Mouse (Mus musculus) E14TG2a.4 (cell line): ENCODE measurements around the gene Tmem26.

Source experiments
- H3K27me3 ChIP-seq: 2 replicates; pipeline ENCODE4 v1.6.1; 2014; ENCODE audit warnings: low read length, control low read depth; ENCODE audit not compliant: insufficient read depth
- H3K36me3 ChIP-seq: 2 replicates; pipeline ENCODE4 v1.6.1; 2014; ENCODE audit warnings: low read length, control low read depth; ENCODE audit not compliant: insufficient read depth
- H3K4me1 ChIP-seq: replicated peaks from 2 replicates; pipeline ENCODE4 v1.6.1; 2014; ENCODE audit warnings: low read depth, low read length, control low read depth
- H3K4me3 ChIP-seq: replicated peaks from 2 replicates; pipeline ENCODE4 v1.5.1; 2014; ENCODE audit warnings: mild to moderate bottlenecking, low read length
- H3K9me3 ChIP-seq: 2 replicates; pipeline ENCODE4 v1.6.1; 2014; ENCODE audit warnings: low read length, control low read depth
- CTCF ChIP-seq: conservative IDR thresholded peaks from 2 replicates; pipeline ENCODE4 v1.5.1; 2014; ENCODE audit warnings: low read length
- NANOG ChIP-seq: IDR thresholded peaks from 2 replicates; pipeline ENCODE4 v1.6.1; 2014; ENCODE audit warnings: borderline replicate concordance, low read length, mixed read lengths
- POU5F1 ChIP-seq: IDR thresholded peaks from 2 replicates; pipeline ENCODE4 v1.6.1; 2014; ENCODE audit warnings: low read length, borderline replicate concordance

The Tmem26 gene

DNA sequence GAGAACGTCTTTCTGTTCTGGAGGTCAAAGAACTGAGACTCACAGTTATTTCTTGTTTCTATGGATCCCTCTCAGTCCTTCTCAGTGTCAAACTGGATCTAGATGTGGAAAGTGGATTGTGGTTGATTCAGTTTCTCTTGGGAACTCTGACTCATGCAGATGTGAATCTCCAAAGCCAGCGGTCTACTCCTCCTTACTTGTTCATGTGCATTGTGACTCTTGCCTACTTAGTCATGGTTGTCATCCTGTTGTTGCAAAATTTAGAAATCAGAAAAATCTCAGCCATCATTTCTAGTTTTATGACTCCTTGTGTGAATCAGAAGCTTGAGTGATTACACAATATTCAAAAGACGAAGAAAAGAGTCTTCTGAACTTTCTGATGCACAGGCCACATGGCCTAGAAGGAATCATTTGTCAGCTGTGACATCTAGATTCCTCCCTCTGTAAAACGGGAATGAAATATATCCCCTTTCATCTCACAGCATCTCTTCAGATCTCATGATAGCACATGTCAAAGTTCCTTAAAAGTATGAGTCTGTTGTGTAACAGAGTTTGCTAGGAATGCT is 17.9 kb upstream of the Tmem26 start:
- no peak for TF ChIP-seq POU5F1
- TF ChIP-seq CTCF, result no peak
- no peak for TF ChIP-seq NANOG
- Histone ChIP-seq H3K4me3 (no peak overlapping the region), H3K9me3 (no peaks in the 10 kb centered on the region), H3K36me3 (no peaks in the 10 kb centered on the region), H3K4me1 (0 out of 2 replicates have a peak, but pooled peaks cover 5% of the 10 kb centered on the region), H3K27me3 (no peaks in the 10 kb centered on the region)

DNA sequence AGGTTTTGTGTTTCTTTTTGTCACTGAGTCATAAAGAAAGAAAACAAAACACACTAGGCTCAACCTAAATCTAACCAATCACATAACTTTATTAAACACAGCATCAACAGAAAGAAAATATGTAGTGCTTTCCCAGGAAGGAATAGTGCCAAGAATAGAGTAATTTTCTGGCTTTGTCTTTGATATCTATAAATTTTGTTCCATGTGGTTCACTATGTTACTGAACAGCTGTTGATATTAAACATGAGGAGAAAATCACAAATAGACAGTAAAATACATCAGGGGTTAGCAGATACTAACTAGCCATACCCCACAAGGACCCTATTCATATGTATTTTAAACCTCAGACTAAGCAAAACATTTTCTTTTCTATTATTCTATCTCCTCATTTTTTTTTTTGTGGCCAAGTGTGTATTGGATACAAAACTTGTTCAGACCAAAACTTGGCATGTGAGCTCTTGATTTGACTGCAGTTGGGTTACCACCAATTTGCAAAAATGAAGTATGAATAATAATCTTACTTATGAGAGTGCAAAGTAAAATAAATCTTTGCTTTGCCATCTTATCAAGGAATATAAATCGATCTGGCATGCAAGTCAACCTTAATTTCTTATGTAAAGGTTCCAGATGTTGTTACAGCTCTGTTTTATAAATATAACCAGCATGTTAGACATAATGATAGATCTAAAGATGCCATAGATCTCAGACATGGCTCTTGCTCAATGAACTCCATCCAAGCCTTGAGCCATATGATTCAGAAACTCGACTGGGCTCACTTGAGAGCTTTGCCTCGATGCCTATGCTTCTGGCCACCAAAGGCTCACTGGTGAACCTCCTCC is 16.2 kb upstream of the Tmem26 start:
- no peak overlapping the region for H3K4me3 ChIP-seq
- TF ChIP-seq CTCF, result no peak
- TF ChIP-seq POU5F1, result no peak
- no peak for TF ChIP-seq NANOG
- no peaks in the 10 kb centered on the region for H3K36me3 ChIP-seq
- no peaks in the 10 kb centered on the region for H3K9me3 ChIP-seq
- 0 out of 2 replicates have a peak, but pooled peaks cover 5% of the 10 kb centered on the region for H3K4me1 ChIP-seq
- H3K27me3 ChIP-seq, result no peaks in the 10 kb centered on the region

DNA sequence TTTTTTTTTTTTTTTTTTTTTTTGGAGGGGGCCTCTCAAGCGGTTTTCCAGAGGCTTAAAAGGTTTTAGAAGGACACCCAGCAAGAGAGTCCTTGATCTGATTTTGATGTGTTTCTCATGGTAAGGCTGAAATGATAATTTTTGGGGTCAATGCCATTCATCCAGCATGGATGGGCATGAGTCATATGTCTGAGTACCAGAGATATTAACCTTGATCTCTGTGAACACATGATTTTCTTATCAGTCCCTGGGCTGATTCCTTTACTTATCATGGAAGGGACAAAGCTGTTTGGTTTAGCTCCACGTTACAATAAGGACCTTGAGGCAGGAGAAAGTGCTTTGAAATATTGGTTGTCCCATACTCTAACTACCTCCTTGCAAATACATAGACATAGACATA is 10.5 kb upstream of the Tmem26 start:
- Histone ChIP-seq H3K27me3 (no peaks in the 10 kb centered on the region), H3K36me3 (no peaks in the 10 kb centered on the region), H3K9me3 (no peaks in the 10 kb centered on the region), H3K4me3 (no peak overlapping the region), H3K4me1 (no peaks in the 10 kb centered on the region)
- TF ChIP-seq NANOG, result no peak
- no peak for TF ChIP-seq POU5F1
- no peak for TF ChIP-seq CTCF

DNA sequence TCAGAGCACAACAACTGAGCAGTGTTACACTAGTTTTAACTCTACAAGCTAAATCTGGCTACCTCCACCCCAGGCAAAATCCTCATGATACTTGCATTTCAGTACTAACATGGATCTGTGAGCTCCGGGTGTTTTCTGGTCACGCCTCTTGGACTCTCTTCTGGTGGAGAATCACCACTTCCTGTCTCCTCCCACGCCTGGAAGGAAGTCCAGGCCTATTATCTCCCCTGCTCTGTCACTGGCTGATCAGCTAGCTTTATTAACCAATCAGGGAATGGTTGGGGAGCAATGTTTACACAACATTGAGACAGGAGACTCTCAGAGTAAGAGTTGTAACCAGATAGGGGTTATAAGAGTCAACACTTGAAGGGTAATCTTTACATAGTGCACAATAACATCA is 9.1 kb upstream of the Tmem26 start:
- Histone ChIP-seq H3K4me3 (no peak overlapping the region), H3K27me3 (no peaks in the 10 kb centered on the region)

DNA sequence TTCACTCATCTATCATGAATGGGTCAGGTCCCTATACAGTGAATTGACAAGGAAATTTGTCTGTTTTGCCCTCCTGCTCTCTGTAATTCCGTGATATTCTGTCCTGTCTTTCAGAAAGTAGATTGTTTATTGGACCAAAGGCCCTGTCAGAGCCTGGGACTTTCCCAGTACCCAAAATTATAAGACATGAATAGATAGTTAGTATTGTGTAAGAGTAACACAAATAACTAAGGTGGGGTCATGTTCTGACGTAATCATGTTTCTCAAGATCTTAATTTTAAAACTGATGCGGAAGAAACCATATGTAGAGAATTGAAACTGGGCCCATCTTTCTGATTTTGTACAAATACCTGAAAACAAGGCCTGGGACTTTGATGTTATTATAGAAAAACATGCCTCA is 8.1 kb upstream of the Tmem26 start:
- Histone ChIP-seq H3K27me3 (no peaks in the 10 kb centered on the region), H3K36me3 (no peaks in the 10 kb centered on the region), H3K4me3 (no peak overlapping the region), H3K9me3 (no peaks in the 10 kb centered on the region), H3K4me1 (no peaks in the 10 kb centered on the region)
- TF ChIP-seq POU5F1, result no peak
- no peak for TF ChIP-seq NANOG
- TF ChIP-seq CTCF, result no peak

More for the DNA sequence above, 9.1 kb upstream of the Tmem26 start:
- Histone ChIP-seq H3K4me1 (no peaks in the 10 kb centered on the region), H3K9me3 (no peaks in the 10 kb centered on the region), H3K36me3 (no peaks in the 10 kb centered on the region)
- TF ChIP-seq CTCF (no peak), NANOG (no peak), POU5F1 (no peak)

DNA sequence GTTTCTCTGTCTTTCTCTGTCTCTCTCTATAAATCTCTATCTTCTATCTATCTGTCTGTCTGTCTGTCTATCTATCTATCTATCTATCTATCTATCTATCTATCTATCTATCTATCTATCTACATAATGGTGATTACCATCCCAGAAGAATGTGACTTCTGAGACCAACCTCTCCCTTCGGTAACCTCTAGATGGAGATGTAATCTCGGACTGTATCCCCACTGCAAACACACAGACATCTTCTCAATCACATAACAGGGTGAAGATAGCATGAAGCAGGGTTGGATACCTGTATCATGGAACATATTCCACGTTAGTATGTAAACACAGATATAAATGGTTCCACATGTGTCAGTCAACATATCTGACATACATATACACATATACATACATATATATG is 5.1 kb upstream of the Tmem26 start:
- H3K9me3 ChIP-seq, result no peaks in the 10 kb centered on the region
- no peaks in the 10 kb centered on the region for H3K36me3 ChIP-seq
- H3K27me3 ChIP-seq, result peaks cover 9% of the 10 kb centered on the region
- TF ChIP-seq CTCF (no peak), NANOG (no peak), POU5F1 (no peak)
- H3K4me1 ChIP-seq, result peaks cover 14% of the 10 kb centered on the region
- H3K4me3 ChIP-seq, result no peak overlapping the region

DNA sequence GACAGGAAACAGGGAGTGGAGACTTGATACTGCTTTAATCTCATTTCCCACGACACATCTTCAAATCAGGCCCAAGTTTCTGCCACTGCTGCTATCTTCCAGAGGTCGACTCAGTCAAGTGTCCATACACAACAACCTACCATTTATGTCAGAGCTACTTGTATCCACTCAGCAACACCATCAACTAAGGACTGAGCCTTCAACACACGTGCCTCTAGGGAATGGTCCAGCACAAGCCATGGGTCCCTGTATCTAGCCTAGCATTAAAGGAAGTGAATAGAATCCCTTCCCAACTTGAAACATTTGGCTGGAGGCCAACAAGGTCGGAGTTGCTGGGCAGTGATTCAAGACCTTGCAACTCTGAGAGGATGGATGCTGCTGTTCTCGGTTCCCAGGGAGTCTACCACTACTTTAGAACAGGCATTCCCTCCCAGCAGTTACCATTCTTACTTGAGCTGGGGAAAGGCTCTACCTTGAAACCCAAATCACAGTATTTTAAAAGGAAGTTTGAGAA is 2.5 kb upstream of the Tmem26 start:
- no peaks in the 10 kb centered on the region for H3K9me3 ChIP-seq
- H3K36me3 ChIP-seq, result no peaks in the 10 kb centered on the region
- TF ChIP-seq NANOG (no peak), CTCF (no peak), POU5F1 (no peak)
- H3K4me3 ChIP-seq, result no peak overlapping the region
- H3K4me1 ChIP-seq, result peaks cover 29% of the 10 kb centered on the region
- H3K27me3 ChIP-seq, result peaks cover 32% of the 10 kb centered on the region

DNA sequence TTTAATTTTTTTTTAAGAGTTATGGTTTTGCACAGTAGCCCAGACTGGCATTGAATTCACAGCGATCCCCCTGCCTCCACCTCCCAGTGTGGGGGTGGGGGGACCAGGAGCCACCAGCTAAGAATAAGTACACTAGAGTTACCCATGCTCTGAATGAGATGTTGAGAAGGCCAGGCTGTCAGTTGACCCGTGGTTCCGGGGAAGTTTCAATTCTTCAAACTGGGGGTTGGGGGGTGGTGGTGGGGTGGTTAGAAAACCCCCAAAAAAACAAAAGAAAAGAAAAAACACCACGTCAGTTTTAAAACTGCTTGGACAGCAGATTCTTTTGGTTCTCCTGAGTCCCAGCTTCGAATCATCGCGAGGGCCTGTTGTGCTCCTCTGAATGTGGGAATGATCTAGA is 431 bp upstream of the Tmem26 start:
- no peaks in the 10 kb centered on the region for H3K9me3 ChIP-seq
- peaks cover 32% of the 10 kb centered on the region for H3K27me3 ChIP-seq
- no peaks in the 10 kb centered on the region for H3K36me3 ChIP-seq
- H3K4me1 ChIP-seq, result peaks cover 34% of the 10 kb centered on the region
- TF ChIP-seq CTCF (no peak), POU5F1 (no peak), NANOG (no peak)
- peak overlapping the region; percentile 72; the same call in 1 of the 2 replicates for H3K4me3 ChIP-seq

DNA sequence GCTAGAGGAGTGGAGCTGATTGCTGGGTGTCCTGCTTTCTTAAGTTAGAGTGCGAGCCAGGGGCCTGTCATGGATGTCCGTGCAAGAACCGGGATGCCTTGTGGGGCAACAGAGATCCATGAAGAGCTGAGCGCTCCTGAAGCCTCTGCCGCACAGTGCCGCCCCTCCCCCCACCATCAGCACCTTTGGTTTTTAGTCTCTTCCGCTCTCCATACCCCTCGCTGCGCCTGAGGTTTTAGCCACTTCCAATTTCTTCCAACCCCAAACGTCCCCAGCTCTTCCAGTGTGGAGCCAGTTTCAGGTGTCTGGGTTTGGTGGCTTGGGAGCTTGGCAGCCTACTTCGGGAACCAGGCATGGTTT is 895 bp downstream of the Tmem26 start:
- TF ChIP-seq NANOG (no peak), CTCF (no peak), POU5F1 (no peak)
- peaks cover 34% of the 10 kb centered on the region for H3K4me1 ChIP-seq
- peaks cover 32% of the 10 kb centered on the region for H3K27me3 ChIP-seq

More for the DNA sequence above, 895 bp downstream of the Tmem26 start:
- H3K4me3 ChIP-seq, result peak overlapping the region; percentile 72
- H3K9me3 ChIP-seq, result no peaks in the 10 kb centered on the region
- H3K36me3 ChIP-seq, result no peaks in the 10 kb centered on the region
